Mouse (Mus musculus): ENCODE measurements at regions not wholly inside any gene's neighbourhood (a gene's known extent, or its start where the extent isn't known, plus 50 kb on each side); places are given as distances from the start of the nearest gene placed in this dataset.

DNA sequence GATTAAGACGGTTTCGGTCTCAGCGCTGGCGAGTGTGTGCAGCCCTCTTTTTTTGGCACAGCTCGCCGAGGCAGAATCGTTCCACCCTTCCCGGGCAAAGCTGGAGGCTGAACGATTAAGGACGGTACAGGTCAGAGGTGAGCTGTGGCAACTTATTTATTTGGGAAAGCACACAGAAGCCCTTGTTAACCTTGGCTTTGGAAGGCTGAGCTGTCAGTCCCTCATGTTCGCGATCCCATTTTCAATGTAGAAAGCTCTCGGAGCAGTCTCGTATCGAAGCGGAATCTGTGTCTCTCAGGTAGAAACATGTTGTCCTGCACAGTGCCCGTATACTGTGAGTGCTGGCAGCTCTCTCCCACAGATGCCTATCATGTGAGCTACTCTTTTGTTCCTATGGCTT lies 280.2 kb downstream of the Klf5 start:
- Histone ChIP-seq H3K36me3 (ENCODE audit: control insufficient read depth, insufficient read depth, low read length) (no peaks in the 10 kb centered on the region), H3K27me3 (ENCODE audit: control insufficient read depth, insufficient read depth, low read length) (no peaks in the 10 kb centered on the region), H3K9ac (ENCODE audit: low read length) (peak overlapping the region; percentile 23; the same call in 1 of the 2 replicates), H3K4me1 (replicated peaks; ENCODE audit: control insufficient read depth, insufficient read depth) (peaks cover 4% of the 10 kb centered on the region; the same call in 1 of the 2 replicates), H3K4me3 (ENCODE audit: low read depth, low read length) (peak overlapping the region; percentile 29), H3K9me3 (ENCODE audit: control insufficient read depth, low read length) (no peaks in the 10 kb centered on the region), H3K27ac (replicated peaks) (peak overlapping the region; percentile 88), H3K4me2 (replicated peaks; ENCODE audit: low read depth) (peak overlapping the region; percentile 48)
- peak; percentile 53 for ATAC-seq (ENCODE audit: low FRiP score, low TSS enrichment)
- TF ChIP-seq CTCF (IDR thresholded peaks at IDR 0.05; ENCODE audit: low read depth) (no peak), EP300 (optimal IDR thresholded peaks at IDR 0.05) (peak; percentile 28)
- 27% methylated on average over 17 of the region's 17 CpGs for WGBS
- peak; percentile 64 for DNase-seq (ENCODE audit: low spot score)

DNA sequence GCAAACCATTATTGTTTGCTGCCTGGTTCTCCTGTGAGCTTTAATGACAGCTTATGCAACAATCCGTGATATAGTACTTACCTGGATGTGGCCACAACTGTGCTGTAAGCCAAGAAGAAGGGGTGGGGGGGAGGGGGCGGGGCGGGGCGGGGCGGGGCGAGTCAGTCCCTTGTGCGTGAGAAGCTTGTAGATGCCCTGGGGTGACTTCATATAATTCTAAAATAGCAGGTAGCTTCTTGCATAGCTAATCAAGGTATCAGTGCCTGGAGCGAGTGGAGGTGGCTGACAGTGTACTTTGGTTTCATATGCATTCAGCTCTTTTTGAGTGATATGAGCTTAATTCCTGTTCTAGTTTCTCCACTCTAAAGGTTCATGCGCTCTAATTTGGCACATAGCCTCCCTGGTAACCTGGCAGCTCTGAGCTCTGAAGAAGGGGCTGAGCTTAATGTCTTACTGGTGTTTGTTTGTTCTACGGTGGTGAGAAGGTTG lies 280.8 kb downstream of the Klf5 start:
- ATAC-seq (ENCODE audit: low FRiP score, low TSS enrichment) = peak; percentile 74
- 21% methylated on average over 10 of the region's 10 CpGs for WGBS
- Histone ChIP-seq H3K27ac (replicated peaks) (peak overlapping the region; percentile 88), H3K27me3 (ENCODE audit: control insufficient read depth, insufficient read depth, low read length) (no peaks in the 10 kb centered on the region), H3K9me3 (ENCODE audit: control insufficient read depth, low read length) (no peaks in the 10 kb centered on the region), H3K36me3 (ENCODE audit: control insufficient read depth, insufficient read depth, low read length) (no peaks in the 10 kb centered on the region), H3K4me1 (replicated peaks; ENCODE audit: control insufficient read depth, insufficient read depth) (peaks cover 4% of the 10 kb centered on the region), H3K4me2 (replicated peaks; ENCODE audit: low read depth) (peak overlapping the region; percentile 48), H3K9ac (ENCODE audit: low read length) (no peak overlapping the region), H3K4me3 (ENCODE audit: low read depth, low read length) (no peak overlapping the region; the same call in 1 of the 2 replicates)
- TF ChIP-seq EP300 (optimal IDR thresholded peaks at IDR 0.05) (no peak), CTCF (IDR thresholded peaks at IDR 0.05; ENCODE audit: low read depth) (no peak)
- peak; percentile 73 for DNase-seq (ENCODE audit: low spot score)

DNA sequence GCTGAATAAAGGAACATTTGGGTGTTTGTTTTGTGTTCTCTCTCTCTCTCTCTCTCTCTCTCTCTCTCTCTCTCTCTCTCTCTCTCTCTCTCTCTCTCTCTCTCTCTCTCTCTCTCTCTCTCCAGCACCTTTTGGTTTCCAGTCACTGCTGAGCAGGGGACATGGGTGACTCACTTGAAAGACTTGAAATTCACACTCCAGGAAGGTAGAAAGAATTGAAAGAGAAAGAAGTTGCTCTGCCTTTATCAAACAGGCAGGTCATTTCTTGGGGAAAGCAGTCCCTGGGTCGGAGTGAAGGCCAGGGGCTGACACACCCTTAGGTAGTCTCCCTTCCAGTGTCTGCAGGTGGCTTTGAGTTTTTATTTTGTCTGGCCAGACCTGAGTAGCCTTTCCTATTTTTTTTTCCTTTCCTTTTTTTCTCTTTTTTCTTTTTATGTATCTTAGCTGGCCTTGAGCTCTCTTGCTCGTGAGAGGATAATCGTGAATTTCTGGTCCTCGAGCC lies 281.3 kb downstream of the Klf5 start:
- no peak overlapping the region for H3K4me3 ChIP-seq (ENCODE audit: low read depth, low read length)
- no peak overlapping the region for H3K9ac ChIP-seq (ENCODE audit: low read length)
- WGBS = 59% methylated on average over 4 of the region's 4 CpGs
- H3K4me1 ChIP-seq (replicated peaks; ENCODE audit: control insufficient read depth, insufficient read depth) = peaks cover 4% of the 10 kb centered on the region
- DNase-seq (ENCODE audit: low spot score) = no peak
- ATAC-seq (ENCODE audit: low FRiP score, low TSS enrichment) = peak; percentile 64
- TF ChIP-seq EP300 (optimal IDR thresholded peaks at IDR 0.05) (no peak), CTCF (IDR thresholded peaks at IDR 0.05; ENCODE audit: low read depth) (no peak)
- H3K36me3 ChIP-seq (ENCODE audit: control insufficient read depth, insufficient read depth, low read length) = no peaks in the 10 kb centered on the region
- no peaks in the 10 kb centered on the region for H3K27me3 ChIP-seq (ENCODE audit: control insufficient read depth, insufficient read depth, low read length)
- H3K27ac ChIP-seq (replicated peaks) = peak overlapping the region; percentile 88
- H3K9me3 ChIP-seq (ENCODE audit: control insufficient read depth, low read length) = no peaks in the 10 kb centered on the region
- H3K4me2 ChIP-seq (replicated peaks; ENCODE audit: low read depth) = peak overlapping the region; percentile 12

DNA sequence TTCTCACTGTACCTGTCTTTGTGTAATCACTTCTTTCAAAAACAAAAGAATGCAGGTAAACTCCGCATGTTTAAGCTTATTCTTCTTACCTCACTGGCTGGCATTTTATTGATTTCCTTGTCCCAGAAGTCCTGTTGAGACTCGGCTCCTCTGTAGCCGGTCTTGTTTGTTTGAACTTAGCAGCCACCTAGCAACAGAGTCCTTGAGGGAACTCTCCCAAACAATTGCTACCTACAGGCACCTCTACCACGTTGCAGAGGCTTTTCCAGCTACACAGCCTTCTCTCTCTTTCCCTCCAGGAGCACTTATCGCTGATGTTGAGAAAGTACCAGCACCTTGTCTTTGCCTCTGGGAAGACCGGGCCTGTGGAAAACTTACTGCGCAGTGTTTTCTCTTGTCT lies 285.7 kb downstream of the Klf5 start:
- WGBS = 25% methylated on average over 7 of the region's 7 CpGs

DNA sequence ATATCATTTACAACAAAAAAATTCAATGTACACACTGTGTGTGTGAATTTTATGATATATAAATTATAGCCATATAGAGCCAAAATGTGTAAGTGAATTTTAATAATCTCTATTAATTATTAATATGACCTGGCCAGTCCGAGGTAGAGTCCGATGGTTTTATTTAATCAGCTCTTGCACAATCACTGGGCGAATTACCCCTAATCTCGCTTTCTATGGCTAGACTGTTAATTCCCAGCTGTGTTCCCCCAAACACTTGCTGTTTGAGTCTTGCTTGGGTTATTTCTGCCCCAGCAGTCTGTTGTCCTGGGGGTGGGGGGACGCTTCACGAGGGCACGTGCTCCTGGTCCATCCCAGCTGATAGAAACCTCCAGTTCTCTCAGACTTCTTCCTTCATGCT lies 287.5 kb downstream of the Klf5 start:
- ATAC-seq (ENCODE audit: low FRiP score, low TSS enrichment) = no peak

More for the DNA sequence above, 285.7 kb downstream of the Klf5 start:
- peak; percentile 80 for ATAC-seq (ENCODE audit: low FRiP score, low TSS enrichment)
- peak overlapping the region; percentile 14; the same call in 1 of the 2 replicates for H3K4me2 ChIP-seq (replicated peaks; ENCODE audit: low read depth)
- no peaks in the 10 kb centered on the region for H3K27me3 ChIP-seq (ENCODE audit: control insufficient read depth, insufficient read depth, low read length)
- TF ChIP-seq EP300 (optimal IDR thresholded peaks at IDR 0.05) (peak; percentile 86), CTCF (IDR thresholded peaks at IDR 0.05; ENCODE audit: low read depth) (no peak)
- H3K4me1 ChIP-seq (replicated peaks; ENCODE audit: control insufficient read depth, insufficient read depth) = no peaks in the 10 kb centered on the region; the same call in none of the 2 replicates
- H3K9me3 ChIP-seq (ENCODE audit: control insufficient read depth, low read length) = no peaks in the 10 kb centered on the region
- H3K4me3 ChIP-seq (ENCODE audit: low read depth, low read length) = 0 out of 2 replicates have a peak overlapping the region, but pooled peaks have one; percentile 2
- DNase-seq (ENCODE audit: low spot score) = peak; percentile 64
- H3K36me3 ChIP-seq (ENCODE audit: control insufficient read depth, insufficient read depth, low read length) = no peaks in the 10 kb centered on the region
- H3K9ac ChIP-seq (ENCODE audit: low read length) = 0 out of 2 replicates have a peak overlapping the region, but pooled peaks have one; percentile 14
- H3K27ac ChIP-seq (replicated peaks) = peak overlapping the region; percentile 88

DNA sequence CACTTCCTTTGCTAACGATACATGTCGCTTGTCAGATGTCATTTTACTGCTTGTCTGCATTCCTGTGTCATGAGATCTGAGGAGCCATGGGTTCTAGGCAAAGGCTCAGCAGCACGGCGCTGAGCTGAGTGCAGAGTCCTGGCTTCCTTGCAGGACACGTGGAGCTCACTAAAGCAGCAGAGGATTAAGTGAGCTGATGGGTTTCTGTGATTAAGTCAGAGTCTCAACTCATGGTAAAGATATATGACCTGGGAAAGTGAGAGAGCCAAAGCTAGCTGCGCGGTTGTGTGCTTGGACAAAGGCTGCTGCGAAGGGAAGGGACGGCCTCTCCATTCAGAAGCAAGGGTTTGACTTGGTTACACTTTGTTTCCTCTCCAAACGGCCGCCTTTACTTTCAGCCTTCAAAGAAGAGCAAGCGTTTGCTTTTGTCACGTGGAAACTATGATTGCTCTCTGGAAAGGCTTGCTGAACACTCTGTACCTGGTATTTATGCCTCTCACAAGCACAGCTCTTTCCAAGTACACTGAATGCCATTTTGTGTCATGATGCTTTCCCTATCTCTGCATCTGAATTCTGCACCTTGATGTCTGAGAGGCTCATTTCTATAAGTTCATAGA lies 292.5 kb downstream of the Klf5 start:
- Histone ChIP-seq H3K4me2 (replicated peaks; ENCODE audit: low read depth) (peak overlapping the region; percentile 25; the same call in 1 of the 2 replicates), H3K4me1 (replicated peaks; ENCODE audit: control insufficient read depth, insufficient read depth) (no peaks in the 10 kb centered on the region; the same call in 1 of the 2 replicates), H3K27ac (replicated peaks) (peak overlapping the region; percentile 85), H3K9me3 (ENCODE audit: control insufficient read depth, low read length) (no peaks in the 10 kb centered on the region), H3K4me3 (ENCODE audit: low read depth, low read length) (no peak overlapping the region), H3K36me3 (ENCODE audit: control insufficient read depth, insufficient read depth, low read length) (no peaks in the 10 kb centered on the region), H3K9ac (ENCODE audit: low read length) (no peak overlapping the region), H3K27me3 (ENCODE audit: control insufficient read depth, insufficient read depth, low read length) (no peaks in the 10 kb centered on the region)
- 26% methylated on average over 13 of the region's 13 CpGs for WGBS
- peak; percentile 61 for DNase-seq (ENCODE audit: low spot score)
- peak; percentile 85 for ATAC-seq (ENCODE audit: low FRiP score, low TSS enrichment)
- TF ChIP-seq CTCF (IDR thresholded peaks at IDR 0.05; ENCODE audit: low read depth) (no peak), EP300 (optimal IDR thresholded peaks at IDR 0.05) (peak; percentile 83)

More for the DNA sequence above, 287.5 kb downstream of the Klf5 start:
- TF ChIP-seq CTCF (IDR thresholded peaks at IDR 0.05; ENCODE audit: low read depth) (no peak), EP300 (optimal IDR thresholded peaks at IDR 0.05) (no peak)
- 69% methylated on average over 7 of the region's 7 CpGs for WGBS
- H3K9ac ChIP-seq (ENCODE audit: low read length) = no peak overlapping the region
- no peaks in the 10 kb centered on the region for H3K9me3 ChIP-seq (ENCODE audit: control insufficient read depth, low read length)
- no peak overlapping the region for H3K4me2 ChIP-seq (replicated peaks; ENCODE audit: low read depth)
- no peaks in the 10 kb centered on the region for H3K36me3 ChIP-seq (ENCODE audit: control insufficient read depth, insufficient read depth, low read length)
- DNase-seq (ENCODE audit: low spot score) = no peak
- no peaks in the 10 kb centered on the region for H3K27me3 ChIP-seq (ENCODE audit: control insufficient read depth, insufficient read depth, low read length)
- H3K4me3 ChIP-seq (ENCODE audit: low read depth, low read length) = no peak overlapping the region
- H3K4me1 ChIP-seq (replicated peaks; ENCODE audit: control insufficient read depth, insufficient read depth) = no peaks in the 10 kb centered on the region; the same call in none of the 2 replicates
- H3K27ac ChIP-seq (replicated peaks) = peak overlapping the region; percentile 53; the same call in 1 of the 2 replicates
